Mouse (Mus musculus) lung, postnatal 4 days (tissue): ENCODE measurements around the gene Slc12a5.
A peak's percentile ranks its signal among the peaks of the same experiment; 100 is the strongest.

Experiments used
- DNase-seq, 2 experiments: peaks; one replicate each; pipeline ENCODE4 v3.0.0; 2021

The Slc12a5 gene

DNA sequence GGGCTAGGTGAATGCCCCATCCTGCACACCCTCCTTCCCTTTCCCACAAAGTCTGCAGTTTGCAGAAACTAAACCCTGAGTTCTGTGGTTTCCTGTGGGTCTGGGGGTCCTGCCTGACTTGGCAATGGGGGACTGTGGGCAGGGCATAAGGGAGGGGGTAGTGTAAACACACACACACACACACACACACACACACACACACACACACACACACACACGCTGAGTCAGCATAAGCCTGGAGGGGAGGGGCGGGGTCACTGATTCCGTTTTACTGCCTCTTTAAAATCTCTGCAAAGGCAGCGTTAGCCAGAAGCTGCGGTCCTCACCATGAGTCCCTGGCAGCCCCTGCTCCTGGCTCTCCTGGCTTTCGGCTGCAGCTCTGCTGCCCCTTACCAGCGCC is 12.7 kb upstream of the Slc12a5 start:
- no peak for DNase-seq

DNA sequence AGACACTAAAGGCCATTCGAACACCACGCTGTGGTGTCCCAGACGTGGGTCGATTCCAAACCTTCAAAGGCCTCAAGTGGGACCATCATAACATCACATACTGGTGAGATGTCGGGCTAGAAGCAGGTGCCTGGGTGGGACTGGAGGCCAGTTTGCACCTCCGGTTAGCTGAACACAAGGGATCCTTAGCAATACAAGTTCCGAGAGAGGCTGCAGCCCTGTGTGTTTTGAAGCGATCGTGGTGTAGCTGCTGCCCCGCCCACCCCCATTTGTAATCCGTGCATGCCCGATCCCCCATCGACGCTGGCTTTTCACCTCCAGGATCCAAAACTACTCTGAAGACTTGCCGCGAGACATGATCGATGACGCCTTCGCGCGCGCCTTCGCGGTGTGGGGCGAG is 11.6 kb upstream of the Slc12a5 start:
- DNase-seq: no peak

DNA sequence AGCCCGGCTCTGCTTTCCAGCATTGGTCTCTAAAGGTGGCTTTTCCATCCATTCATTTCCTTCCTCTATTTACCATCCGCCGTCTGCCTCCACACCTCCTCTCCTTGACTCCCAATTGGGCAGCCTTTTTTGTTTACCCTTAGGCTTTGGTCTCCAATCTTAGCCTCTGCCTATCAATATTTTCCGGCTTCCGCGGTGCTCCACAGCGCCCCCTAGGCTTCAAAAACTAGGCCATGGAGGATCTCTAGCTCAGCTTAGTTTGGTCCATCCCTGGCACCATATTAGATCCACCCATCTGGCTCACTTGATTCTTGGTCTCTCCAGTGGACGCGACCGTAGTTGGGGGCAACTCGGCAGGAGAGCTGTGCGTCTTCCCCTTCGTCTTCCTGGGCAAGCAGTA is 10.1 kb upstream of the Slc12a5 start:
- no peak for DNase-seq

DNA sequence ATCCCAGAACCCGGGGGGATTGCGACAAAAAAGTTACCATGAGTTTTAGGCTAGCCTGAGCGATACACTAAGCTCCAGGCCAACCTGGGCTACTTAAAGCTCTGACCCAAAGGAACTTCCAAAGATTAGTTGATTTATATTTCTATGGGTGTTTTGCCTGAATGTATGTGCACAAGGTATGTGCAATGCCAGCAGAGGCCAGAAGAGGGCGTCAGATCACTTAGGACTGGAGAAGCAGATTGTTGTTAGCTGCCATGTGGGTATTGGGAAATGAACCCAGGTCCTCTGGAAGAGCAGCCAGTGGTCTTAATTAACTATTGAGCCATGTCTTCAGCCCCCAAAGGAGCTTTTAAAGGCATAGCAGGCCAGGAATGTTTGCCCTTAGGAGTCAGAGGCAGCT is 8.9 kb upstream of the Slc12a5 start:
- no peak for DNase-seq

DNA sequence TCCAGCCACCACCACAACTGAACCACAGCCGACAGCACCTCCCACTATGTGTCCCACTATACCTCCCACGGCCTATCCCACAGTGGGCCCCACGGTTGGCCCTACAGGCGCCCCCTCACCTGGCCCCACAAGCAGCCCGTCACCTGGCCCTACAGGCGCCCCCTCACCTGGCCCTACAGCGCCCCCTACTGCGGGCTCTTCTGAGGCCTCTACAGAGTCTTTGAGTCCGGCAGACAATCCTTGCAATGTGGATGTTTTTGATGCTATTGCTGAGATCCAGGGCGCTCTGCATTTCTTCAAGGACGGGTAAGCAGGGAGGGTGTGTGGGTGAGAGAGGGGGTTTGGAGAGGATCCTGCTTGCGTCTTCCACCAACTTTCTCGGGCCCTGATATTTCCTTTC is 8.2 kb upstream of the Slc12a5 start:
- no peak for DNase-seq

DNA sequence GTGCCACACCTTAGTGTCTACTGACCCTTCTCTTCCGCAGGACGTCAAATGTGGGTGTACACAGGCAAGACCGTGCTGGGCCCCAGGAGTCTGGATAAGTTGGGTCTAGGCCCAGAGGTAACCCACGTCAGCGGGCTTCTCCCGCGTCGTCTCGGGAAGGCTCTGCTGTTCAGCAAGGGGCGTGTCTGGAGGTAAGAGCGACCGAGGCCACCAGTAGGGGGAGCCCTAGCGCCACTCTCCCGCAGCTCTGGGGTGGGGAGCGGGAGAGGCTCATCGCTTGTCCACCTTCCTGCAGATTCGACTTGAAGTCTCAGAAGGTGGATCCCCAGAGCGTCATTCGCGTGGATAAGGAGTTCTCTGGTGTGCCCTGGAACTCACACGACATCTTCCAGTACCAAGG is 7.4 kb upstream of the Slc12a5 start:
- DNase-seq: peak; percentile 78 to 86

DNA sequence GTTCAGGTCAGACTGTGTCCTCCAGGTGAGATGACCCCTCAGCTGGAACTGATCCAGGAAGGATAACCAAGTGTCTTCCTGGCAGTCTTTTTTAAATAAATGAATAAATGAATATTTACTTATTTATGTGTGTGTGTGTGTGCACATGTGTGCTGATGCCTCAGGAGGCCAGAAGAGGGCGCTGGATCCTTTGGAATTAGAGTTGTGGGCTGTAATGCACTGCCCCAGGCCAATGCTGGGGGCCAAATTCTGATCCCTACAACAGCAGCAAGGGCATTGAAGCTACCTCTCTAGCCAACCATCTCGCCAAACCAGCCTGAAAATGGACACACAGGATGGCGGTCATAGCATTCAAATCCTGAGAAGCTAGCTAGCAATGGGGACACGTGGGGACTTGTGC is 4.9 kb upstream of the Slc12a5 start:
- DNase-seq: no peak

DNA sequence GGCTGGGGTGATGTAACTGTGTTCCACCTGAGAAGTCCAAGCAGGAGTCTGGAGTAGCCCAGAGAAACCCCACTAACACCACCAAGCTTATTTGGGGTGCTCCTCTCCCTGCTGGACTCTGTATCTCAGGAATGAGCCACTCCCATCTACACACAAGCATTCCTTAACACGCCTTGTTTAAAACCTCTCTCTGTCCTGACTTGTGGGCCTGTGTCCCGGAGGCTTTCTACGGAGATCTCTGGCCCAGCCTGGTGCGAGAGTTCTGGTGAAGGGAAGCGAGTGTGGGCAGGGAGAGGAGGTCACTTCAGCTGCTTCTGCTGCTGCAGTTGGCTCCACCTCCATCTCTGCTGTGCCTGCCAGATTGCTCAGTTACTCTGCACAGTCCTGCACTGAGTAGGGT is 4.4 kb upstream of the Slc12a5 start:
- DNase-seq: no peak

DNA sequence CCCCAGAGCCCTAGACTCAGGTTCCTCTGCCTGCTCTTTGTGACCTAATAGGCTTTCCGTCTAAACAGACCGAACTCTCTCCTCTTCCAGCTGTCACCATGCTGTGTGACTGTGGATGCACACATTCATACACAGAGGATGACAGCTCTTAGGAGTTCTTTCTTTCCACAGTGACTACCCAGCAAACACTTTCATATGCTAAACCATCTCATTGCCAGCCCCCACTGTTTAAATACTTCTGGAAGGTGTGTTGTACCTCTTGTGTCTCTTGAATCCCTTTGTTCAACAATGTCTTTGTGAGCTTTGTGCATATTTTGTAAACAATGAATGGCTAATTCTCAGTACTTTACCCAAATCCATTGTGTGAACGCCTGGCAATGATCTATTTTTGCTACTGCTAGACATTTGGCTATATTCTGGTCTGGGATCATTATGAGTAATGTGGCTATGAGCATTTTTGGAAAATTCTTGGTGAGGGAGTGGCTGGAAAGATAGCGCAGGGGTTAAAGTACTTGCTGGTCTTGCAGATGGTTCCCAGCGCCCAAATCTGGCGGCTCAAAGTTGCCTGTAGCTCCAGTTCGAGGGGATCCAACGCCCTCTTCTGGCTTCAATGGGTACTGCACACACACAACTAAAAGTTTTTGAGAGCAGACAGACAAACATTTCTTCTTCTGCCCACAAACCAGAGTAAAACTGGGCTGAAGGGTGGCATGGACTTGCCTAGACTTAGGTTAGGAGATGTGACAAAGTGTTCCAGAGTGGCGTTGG is 2.9 kb upstream of the Slc12a5 start:
- DNase-seq: no peak

DNA sequence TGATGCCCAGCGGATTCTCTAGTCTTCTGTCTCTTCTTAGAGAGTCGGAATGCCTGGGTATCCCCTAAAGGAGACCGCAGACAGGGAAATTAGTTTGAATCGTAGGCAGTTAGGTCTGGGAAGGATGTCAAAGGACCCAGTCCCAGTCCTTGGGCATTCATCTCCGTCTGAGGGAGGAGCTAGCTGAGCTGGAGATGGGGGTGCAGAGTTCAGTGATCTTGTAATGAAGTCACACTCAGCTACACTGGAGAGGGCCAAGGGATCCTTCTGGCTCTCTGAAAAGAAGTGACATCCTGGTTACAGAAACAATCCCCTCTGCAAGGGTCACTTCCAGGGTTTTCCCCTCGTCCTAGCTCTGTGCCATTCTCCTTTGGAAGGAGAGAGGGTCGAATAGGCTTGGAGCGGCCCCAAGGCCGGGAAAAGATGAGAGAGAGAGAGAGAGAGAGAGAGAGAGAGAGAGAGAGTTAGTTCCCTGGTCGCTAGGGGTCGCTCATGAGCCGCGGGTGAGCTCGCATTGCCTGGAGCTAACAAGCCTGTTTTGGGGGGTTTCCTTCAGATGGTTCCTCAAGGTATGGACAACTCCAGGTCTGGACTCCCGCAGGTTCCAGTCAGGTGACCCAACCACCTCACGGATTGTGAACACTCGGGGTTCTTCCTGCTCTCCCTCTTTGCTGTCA is 1.0 kb downstream of the Slc12a5 start:
- peak; percentile 53 to 70 for DNase-seq

DNA sequence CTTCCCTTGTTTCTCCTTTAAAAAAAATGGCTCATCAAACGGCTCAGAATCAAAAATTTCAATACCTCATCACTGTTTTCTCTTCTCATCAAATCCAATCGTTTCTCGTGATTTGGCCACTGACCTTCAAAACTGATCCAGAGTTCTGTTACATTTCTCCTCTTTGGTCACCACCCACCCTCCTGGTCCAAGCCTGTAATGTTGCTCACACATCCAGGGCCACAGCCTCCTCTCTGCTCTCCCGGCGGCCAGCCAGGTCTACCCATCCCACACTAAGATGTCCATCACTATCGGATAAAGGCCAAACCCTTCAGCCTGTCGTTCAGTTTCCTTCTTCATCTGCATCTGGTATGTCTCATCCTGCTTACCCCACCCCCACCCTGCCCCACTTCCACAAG is 1.6 kb downstream of the Slc12a5 start:
- DNase-seq: no peak

DNA sequence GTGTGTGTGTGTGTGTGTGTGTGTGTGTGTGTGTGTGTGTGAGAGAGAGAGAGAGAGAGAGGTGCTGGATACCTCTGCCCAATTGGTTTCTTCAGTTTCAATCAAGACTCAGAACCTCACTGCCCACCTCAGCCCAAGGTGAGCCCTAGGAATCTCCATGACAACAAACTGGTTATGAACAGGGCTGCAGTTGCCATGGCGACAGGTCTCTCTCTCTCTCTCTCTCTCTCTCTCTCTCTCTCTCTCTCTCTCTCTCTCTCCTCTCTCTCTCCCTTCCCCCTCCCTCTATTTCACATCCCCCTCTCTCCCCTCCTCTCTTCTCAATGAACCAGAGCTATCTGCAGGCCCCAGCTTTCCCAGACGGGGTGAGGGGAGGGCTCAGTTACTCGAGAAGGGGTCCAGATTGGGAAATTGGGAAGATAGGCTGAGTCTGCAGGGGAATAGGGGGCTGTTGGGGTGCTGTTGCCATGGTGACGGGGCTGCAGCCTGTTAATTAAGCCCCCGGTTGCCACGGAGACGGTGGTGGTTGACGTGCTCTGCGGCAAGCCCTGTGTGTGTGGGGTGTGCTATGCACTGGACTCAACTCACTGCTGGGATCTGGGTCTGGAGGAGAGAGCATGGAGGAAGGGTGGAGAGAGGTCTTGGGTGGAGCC is 3.8 kb downstream of the Slc12a5 start:
- no peak for DNase-seq

DNA sequence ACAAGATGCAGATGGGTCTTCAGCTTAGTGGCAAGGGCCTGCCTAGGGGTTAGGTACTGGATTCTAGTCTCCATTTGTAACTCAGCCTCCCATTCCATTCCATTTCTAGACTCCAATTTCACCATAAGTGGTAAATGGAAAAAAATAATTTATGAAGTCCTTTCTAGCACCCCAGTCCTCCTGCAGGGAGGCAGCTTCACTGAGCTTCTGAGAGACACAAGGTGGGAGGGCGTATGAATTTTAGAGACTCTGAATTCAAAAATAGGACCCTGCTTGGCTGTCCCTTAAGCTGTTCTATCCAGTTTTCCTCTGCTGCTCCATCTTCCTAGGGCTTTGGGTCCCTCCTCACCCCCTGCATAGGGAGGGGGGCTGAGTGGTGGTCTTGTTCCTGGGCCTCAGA is 4.4 kb downstream of the Slc12a5 start:
- no peak for DNase-seq

DNA sequence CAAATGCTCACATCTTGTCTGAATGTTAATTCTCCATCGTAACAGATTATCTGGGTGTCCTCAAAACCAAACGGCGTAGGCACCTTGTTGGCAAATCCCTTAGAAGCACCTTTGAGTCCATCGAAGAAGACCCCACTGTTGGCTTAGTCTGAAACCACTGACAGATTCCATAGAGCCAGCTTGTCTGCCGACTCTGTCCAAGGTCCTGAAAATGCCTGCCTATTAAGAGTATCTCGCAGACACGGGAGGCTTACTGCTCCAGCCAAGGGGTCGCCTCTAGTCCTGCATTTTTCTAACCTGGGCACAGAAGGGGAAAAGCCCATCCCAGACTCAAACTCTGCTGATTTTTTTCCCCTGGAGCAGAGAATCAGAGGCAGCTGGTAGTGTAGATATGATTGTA is 5.8 kb downstream of the Slc12a5 start:
- peak in 1 of 2 experiments; percentile 41 for DNase-seq

DNA sequence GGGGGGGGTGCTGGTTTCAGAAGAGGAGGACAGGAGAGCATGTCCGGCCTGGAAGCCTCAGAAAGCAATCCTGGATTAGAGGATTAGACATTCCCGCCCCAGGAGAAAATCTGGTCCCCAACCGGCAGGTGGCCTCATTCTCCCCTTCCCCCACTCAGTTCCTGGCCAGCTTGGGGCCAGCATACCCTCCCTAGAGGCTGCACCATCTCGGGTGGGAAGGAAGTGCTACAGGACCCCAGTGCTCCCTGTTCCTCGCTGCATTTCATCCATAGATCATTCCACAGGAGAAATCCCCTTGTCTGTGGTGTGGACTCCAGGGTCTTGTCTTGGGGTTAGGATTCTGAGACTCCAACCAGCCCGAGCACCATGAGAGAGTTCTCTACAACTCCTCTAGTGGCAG is 6.6 kb downstream of the Slc12a5 start:
- DNase-seq: no peak

DNA sequence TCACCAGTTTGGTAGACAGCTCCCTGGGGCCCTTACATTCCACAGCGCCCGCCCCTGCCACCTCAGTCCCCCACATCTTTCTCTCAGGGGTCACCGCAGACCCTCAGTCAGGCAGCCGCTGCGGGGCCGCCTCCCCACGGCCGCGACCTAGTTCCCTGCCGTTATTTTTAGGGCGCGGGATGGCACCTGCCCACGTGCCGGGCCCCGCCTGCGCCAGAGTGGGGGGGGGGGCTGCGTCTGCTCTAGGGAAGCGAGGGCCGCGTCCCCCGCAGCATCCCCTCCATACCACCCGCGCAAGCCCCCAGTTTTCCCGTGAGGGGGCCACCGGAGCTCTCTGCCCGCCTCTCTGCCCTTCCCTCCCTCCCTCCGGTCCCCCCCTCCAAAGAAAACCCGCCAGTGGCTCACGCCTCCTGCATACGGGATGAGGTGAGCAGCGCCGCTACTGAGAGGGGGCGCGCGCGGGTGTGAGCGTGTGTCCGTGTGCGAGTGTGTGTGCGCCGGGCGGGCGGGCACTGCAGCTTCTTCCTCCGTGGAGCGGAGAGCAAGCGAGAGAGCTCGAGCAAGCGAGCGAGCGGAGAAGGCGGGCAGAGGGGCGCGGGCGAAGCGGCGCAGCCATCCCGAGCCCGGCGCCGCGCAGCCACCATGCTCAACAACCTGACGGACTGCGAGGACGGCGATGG is 7.3 kb downstream of the Slc12a5 start:
- no peak for DNase-seq

DNA sequence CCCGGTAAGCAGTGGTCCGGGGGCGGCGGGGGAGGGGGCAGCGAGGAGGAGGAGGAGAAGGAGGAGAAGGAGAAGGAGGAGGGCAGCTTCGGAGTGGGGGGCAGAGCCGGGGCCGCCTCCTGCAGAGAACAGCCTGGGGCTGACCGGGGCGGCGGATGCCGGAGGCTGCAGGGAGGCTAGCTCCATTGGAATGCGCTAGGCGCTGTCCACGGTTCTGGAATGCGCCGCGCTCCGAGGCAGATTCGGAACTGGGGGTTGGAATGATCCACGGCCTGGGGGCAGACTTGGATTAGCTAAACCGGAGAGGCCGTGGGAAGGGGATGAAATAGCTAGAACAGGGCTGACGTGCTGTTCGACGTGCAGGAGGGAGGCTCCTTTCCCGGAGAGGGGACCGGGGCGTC is 7.8 kb downstream of the Slc12a5 start:
- peak; percentile 79 to 82 for DNase-seq

DNA sequence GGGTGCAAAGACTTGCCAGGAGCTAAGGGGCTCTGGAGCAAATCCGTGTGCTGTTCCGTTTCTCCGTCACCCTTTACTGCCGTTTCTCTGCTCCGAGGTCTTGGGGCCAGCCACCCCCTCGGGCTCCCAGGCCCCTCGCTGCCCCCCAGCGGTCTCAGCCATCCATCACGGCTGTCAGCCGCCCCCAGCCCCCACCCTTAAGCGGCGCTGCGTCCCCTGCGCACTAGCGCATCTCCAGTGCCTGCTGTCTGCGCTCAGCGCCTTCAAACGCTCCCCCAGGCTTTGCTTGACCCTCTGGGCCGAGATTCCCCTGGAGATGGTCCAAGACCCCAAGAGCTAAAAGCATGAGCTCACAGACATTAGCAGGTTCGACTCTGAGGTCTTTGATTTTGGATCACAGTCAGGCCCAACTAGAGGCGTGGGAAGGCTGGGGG is 8.8 kb downstream of the Slc12a5 start:
- DNase-seq: no peak

DNA sequence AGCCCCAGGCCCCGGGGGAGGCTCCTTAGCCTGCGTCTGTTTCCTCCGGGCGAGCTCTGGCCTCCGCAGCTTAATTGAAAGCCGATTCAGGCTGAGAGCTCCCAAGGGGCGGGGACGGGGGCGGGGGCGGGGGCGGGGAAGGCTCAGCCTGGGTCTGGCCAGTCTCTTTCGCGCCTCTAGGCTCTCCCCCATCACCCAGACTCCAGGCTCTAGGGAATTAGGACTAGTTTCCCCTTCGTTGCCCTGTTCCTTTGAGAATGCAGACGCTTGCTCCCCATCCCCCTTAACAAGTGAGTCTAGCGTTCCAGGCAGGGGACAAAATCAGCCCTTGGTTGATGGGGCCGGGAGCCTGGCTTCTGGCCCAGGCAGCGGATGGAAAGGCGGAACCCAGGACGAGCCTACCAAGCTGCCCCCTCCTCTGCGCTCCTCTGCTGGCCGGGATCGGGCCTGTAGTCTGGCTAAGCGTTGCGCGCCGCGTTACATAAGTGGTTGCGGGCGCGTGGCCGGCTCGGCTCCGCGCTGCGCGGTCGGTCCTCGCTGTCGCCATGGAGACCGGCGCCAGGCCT is 10.1 kb downstream of the Slc12a5 start:
- DNase-seq: no peak

DNA sequence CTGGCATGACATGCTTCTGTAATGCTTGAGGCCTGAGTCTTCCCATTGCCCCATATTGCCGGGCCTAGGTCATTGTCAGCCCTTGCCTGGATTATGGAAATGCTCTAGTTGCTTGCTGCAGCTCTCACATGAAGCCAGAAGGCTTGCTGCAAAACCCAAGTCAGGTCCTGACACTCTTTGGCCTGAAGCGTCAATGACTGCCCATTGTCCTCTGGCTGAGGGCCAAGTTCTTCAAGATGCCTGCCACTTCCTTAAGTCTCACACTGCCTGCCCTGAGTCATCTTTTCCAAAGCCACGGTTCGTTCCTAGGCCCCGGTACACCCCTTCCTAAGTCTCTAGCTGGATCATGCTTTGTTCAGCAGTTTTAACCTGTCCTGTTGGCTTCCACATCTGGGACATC is 12.0 kb downstream of the Slc12a5 start:
- DNase-seq: no peak

DNA sequence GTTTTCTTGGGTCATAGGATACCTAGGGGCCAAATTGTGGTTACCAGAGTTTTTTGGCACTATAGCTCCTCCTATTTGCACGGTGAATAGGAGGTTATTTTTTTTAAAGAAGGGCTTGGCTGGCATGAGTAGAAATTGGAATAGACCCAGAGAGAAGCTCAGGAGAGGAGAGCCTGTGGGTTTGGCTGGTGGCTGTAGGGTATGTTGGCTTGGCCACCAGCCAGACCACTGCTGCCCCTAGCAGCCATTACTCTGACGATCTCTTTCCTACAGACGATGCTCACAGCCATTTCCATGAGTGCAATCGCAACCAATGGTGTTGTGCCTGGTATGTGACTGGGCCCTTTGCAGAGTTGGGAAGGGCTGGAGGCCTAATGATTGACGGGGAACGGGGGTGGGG is 15.0 kb downstream of the Slc12a5 start:
- DNase-seq: no peak

DNA sequence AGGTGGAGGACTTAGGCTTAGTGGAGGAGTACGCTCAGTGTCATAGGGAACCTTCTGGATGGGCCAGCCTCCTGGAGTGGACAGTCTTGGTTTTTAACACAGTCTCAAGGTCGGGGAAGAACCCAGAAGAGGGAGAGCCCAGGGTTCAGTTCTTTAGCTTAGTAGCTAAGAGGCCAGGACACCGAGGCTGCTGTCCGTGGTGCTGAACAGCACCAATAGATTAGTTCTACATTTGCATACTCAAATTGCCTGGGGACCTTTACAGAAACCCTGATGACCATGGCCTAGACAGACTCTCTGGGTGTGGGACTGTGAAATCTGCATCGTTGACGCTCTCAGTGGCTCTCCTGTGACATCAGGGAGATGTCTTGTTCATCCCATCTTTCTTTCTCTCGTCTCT is 19.1 kb downstream of the Slc12a5 start:
- peak; percentile 61 for DNase-seq

DNA sequence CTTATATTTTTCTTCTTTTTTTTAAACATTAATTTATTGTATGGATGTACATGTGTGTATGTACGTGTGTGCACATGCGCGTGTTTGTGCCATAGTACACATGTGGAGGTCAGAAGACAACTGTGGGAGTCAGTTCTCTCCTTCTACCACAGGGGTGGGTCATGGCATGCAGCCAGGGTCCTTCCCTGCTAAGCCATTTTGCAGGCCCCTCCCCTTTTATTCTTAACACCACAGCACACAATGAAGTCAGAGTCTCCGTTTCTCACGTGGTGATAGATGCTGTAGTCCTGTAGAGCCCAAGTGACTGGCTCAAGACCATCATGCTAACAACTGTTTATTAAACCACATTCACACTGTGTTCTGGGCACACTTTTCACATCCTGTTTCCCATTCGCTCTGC is 25.4 kb downstream of the Slc12a5 start:
- DNase-seq: no peak
